Mouse (Mus musculus) lung, postnatal 4 days (tissue): ENCODE measurements around the gene Olfr1148.

Experiments used
- DNase-seq, 2 experiments: peaks; one replicate each; pipeline ENCODE4 v3.0.0; 2021

Gene Olfr1148

DNA sequence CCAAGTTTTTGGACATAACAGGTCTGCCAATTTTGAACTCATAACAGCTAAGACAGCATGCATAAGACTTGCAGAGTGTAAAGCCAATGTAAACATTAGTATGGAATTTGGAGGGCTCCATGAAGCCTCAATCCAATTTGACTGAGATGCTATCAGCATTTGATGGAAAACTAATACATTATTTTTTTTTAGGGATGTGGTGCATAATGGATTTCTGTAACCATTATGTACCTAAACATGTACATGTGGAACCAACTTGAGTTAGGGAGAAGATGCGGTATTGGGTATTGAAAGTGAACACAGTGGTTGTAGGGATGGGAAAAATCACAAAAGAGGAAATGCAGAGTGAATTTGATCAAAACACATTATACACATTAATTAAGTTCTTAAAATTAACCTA, at the start of gene Olfr1148:
Gene Olfr1148, plus strand, starts transcription at position 301 of the 400 bp plus-strand sequence.
- DNase-seq = no peak

DNA sequence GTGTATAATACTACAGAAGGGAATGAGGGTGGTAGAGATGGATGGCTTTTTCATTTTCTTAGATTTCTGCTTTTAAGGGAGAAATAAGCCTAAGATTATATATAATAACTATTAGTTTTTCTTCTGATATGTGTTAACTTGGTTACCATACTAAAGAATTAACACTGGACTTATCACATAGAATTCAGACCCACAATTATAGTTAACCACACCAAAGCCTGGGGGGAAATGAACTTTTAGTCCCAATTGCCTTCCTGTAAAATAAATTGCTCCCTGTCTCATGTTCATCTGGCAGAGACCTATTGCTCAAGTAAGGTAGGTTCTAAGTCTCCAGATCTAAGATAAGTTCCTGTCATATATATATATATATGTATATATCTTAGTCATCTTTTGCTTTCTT, 30.0 kb upstream of the Olfr1148 start, which contains the start of gene Olfr1143:
Gene Olfr1143, plus strand, starts transcription at position 301 of the 400 bp plus-strand sequence.
- DNase-seq = no peak

DNA sequence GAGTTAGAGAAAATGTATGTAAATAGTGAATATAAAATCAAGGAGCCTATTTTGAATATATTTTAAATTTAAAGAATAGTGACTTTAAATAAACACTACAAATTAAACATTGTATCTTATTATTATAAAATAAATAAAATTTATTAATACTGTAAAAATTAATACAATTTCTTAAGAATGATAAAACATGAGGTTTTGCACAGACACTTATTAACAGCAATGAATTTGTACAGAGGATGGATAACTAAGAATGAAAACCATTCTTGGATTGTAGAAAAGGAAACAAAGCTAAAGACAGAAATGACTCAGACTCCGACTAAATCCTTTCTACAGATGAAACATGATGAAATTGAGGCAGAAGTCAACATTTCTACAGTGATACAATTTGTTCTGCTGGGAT, 20.8 kb upstream of the Olfr1148 start, which contains the start of gene Olfr1145:
Gene Olfr1145, plus strand, starts transcription at position 301 of the 400 bp plus-strand sequence.
- no peak for DNase-seq

DNA sequence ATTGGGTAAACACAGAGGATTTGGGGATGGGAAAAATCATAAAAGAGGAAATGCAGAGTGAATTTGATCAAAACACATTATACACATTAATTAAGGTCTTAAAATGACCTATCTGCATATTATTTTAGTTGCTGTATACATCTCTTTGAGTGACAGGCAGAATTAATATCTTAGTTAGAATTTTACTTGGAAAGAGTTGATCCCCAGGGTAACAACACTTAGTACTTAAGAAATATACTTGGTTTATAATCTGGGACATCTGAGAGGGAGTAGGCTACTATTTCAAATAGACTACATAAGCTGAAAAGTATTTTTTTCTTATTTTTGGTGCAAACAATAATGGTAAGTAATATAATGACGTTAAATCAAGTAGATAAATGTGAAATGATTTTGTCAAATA, 13.4 kb downstream of the Olfr1148 start, which contains the start of gene Olfr1150-ps1:
Gene Olfr1150-ps1, plus strand, starts transcription at position 301 of the 400 bp plus-strand sequence.
- DNase-seq = no peak

DNA sequence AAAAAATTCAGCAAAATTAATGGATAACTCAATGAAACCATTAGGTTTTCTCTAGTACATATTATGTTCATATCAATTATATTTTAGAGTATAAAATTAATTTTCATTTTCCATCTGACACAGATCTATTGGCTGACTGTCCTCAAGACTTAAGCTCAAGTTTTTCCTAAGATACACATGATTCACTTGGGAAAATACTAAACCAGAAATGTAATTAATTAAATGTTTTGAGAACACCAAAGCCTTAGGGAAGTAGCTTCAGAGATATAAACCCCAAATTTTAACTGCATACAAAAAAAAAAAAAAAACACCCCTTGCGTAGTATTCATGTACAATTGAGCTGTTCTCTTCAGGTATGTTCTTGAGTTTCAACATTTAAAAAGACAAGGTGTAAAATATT, 25.2 kb downstream of the Olfr1148 start, which contains the start of gene Olfr1151:
Gene Olfr1151, plus strand, starts transcription at position 301 of the 400 bp plus-strand sequence.
- DNase-seq = no peak

DNA sequence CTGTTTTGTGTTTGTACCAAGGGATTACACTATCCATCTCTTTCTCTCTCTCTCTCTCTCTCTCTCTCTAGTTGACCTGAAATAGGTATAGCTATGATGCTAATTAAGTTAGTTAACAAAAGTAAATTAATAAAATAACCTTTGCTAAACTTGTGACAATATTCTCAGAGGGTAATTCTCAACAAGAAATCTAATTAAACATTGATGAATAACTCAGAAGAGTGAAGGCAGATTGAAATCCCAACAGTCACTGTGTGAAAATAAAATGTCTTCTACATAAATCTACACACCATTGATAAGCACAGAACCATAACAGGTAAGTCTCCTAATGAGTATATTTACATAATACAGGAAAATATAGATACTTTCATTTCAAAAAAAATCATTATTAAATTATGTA, 35.9 kb downstream of the Olfr1148 start, which contains the start of gene Olfr1152:
Gene Olfr1152, plus strand, starts transcription at position 301 of the 400 bp plus-strand sequence.
- DNase-seq = no peak
